Mouse (Mus musculus) embryonic facial prominence, embryonic 12.5 days (tissue): ENCODE data around the gene Tecr. TPM values are rescaled to one million over a fixed set of nuclear protein-coding genes. Genes with fewer than 3 reads are reported as not detected.
"Not testable (repeated sequence)": the region's sequence is repeated elsewhere in the genome, so short reads cannot be mapped to it uniquely, and the experiment has no call there.

Source experiments
- ATAC-seq: fragments of 200-750 bp; cut with Nextera tagmentation; 2 replicates; pipeline ENCODE4 v1.8.0; 2017; ENCODE audit not compliant: insufficient number of reproducible peaks, insufficient read depth, low FRiP score, low TSS enrichment
- H3K27ac ChIP-seq: fragments of 300-500 bp; sonication (generic); 2 replicates; pipeline ENCODE4 v1.5.1; 2016; ENCODE audit warnings: mild to moderate bottlenecking
- H3K27me3 ChIP-seq: fragments of 300-500 bp; sonication (generic); 2 replicates; pipeline ENCODE4 v1.6.1; 2016; ENCODE audit warnings: mild to moderate bottlenecking, moderate library complexity
- H3K36me3 ChIP-seq: fragments of 300-500 bp; sonication (generic); 2 replicates; pipeline ENCODE4 v1.6.1; 2016; ENCODE audit warnings: mild to moderate bottlenecking
- H3K4me1 ChIP-seq: fragments of 300-500 bp; sonication (generic); 2 replicates; pipeline ENCODE4 v1.6.1; 2016
- H3K4me2 ChIP-seq: fragments of 300-500 bp; sonication (generic); replicated peaks from 2 replicates; pipeline ENCODE4 v1.6.1; 2016; ENCODE audit warnings: mild to moderate bottlenecking, moderate library complexity
- H3K4me3 ChIP-seq: fragments of 300-500 bp; sonication (generic); 2 replicates; pipeline ENCODE4 v1.5.1; 2016; ENCODE audit warnings: mild to moderate bottlenecking
- H3K9ac ChIP-seq: fragments of 300-500 bp; sonication (generic); 2 replicates; pipeline ENCODE4 v1.6.1; 2016; ENCODE audit warnings: mild to moderate bottlenecking, moderate library complexity
- H3K9me3 ChIP-seq: fragments of 300-500 bp; sonication (generic); 2 replicates; pipeline ENCODE4 v1.6.1; 2016; ENCODE audit warnings: mild to moderate bottlenecking, moderate library complexity
- WGBS: fragments of 180-500 bp; shearing (Covaris S2); methylation state at CpG from one replicate; pipeline ENCODE4 v1.1.7; 2016; 5-methylcytosine and 5-hydroxymethylcytosine counted together
- polyA plus RNA-seq: library from polyadenylated mRNA; unstranded; fragments of >200 nt; fragmentation: Nextera tagmentation; extraction: Ambion mirVana; gene quantifications from 2 replicates; pipeline ENCODE4 v1.2.1, GENCODE M21; 2016

Gene Tecr
- polyA plus RNA-seq, 1 experiment from 2014 or later = 588 TPM

DNA sequence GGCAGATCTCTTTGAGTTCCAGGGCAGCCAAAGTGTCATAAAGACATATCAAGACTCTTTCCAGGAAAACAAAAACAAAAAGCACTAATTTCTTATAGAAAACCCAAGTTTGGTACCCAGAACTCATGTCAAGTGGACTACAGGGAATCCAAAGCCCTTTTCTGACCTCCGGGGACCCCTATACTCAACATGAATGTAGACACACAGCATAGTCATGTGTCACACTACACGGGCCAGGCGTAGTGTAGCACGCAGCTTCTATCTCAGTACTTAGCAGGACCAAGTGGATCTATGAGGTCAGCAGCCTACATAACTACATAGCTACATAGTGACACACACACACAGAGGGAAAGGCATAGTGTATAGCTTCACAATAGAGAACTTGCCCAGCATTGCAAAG is 5.9 kb upstream of the Tecr start:
- peaks cover 42% of the 10 kb centered on the region for H3K36me3 ChIP-seq
- no peak overlapping the region for H3K4me3 ChIP-seq
- H3K4me1 ChIP-seq = peaks cover 8% of the 10 kb centered on the region
- WGBS = 93% methylated on average over 4 of the region's 4 CpGs
- H3K27me3 ChIP-seq = no peaks in the 10 kb centered on the region
- H3K4me2 ChIP-seq = no peak overlapping the region
- no peaks in the 10 kb centered on the region for H3K9me3 ChIP-seq
- no peak for ATAC-seq
- no peak overlapping the region for H3K27ac ChIP-seq
- H3K9ac ChIP-seq = no peak overlapping the region

DNA sequence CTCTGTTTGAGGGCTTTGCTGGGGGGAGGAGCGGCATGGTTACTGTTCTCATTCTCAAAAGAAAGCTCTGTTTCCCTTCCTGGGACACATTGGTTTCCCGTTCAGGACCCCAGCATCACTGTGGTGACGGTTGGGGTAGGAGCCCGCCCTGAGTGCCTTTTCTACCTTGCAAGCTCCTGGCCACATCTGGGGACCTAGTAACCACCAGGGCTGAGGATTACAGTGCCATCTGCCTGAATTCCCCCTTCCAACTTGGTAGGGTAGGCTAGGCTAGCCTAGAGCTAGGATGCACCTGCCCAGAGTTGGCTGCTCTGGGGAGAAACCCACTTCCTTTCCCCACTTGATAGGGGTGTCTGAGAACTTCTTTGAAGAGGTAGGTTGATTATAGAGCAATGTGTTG is 4.2 kb upstream of the Tecr start:
- peaks cover 13% of the 10 kb centered on the region for H3K4me1 ChIP-seq
- H3K27me3 ChIP-seq = no peaks in the 10 kb centered on the region
- H3K9me3 ChIP-seq = no peaks in the 10 kb centered on the region
- no peak overlapping the region for H3K27ac ChIP-seq
- no peak overlapping the region for H3K9ac ChIP-seq
- 95% methylated on average over 4 of the region's 4 CpGs for WGBS
- no peak overlapping the region for H3K4me3 ChIP-seq
- H3K36me3 ChIP-seq = peaks cover 42% of the 10 kb centered on the region
- no peak overlapping the region for H3K4me2 ChIP-seq
- no peak for ATAC-seq

DNA sequence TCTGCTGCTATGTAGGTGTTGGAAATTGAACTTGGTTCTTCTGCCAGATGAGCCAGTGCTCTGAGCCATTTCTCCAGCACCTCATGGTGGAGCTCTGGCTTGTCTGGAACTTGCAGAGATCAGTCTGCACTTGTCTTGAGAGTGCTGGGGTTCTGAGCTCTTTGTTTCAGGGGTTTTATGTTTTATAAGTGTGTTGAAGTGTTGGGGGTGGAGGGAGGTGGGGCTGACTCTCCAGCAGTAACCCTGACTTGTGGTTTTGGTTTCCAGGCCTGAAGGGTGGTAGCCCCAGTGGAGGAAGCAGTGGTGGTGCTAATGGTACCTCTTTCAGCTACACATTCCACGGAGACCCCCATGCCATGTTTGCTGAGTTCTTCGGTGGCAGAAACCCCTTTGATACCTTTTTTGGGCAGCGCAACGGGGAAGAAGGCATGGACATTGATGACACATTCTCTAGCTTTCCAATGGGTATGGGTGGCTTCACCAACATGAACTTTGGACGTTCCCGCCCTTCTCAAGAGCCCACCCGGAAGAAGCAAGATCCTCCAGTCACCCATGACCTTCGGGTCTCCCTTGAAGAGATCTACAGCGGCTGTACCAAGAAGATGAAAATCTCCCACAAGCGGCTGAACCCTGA is 1.9 kb upstream of the Tecr start:
- H3K4me3 ChIP-seq = peak overlapping the region; percentile 82
- H3K27me3 ChIP-seq = no peaks in the 10 kb centered on the region
- ATAC-seq = no peak
- H3K4me1 ChIP-seq = peaks cover 14% of the 10 kb centered on the region
- 91% methylated on average over 10 of the region's 10 CpGs for WGBS
- no peaks in the 10 kb centered on the region for H3K9me3 ChIP-seq
- H3K27ac ChIP-seq = no peak overlapping the region
- peaks cover 42% of the 10 kb centered on the region for H3K36me3 ChIP-seq
- peak overlapping the region; percentile 73 for H3K4me2 ChIP-seq
- H3K9ac ChIP-seq = peak overlapping the region; percentile 78

DNA sequence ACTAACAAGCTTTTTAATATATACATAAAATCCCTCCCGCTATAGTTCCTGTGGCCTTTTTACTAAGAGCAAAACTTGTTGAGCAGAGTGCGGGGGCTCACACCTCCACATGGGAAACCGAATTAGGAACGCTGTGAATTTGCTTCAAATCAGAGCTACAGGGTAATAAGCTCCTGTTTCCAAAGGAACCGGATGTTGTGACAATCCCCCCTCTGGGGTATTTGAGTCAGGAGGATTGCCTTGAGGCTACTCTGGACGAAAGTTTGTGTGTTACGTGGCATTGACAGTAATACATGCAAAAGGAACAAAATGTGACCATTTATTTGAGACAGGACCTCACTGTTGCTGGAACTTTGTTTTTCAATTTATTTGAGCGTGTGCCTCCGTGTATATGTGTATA is 1.3 kb upstream of the Tecr start:
- peak overlapping the region; percentile 73 for H3K4me2 ChIP-seq
- peak overlapping the region; percentile 78 for H3K9ac ChIP-seq
- peaks cover 41% of the 10 kb centered on the region for H3K36me3 ChIP-seq
- no peaks in the 10 kb centered on the region for H3K9me3 ChIP-seq
- peak overlapping the region; percentile 82 for H3K4me3 ChIP-seq
- H3K27ac ChIP-seq = peak overlapping the region; percentile 98; the same call in 1 of the 2 replicates
- no peak for ATAC-seq
- peaks cover 14% of the 10 kb centered on the region for H3K4me1 ChIP-seq
- 27% methylated on average over 9 of the region's 9 CpGs for WGBS
- H3K27me3 ChIP-seq = no peaks in the 10 kb centered on the region

DNA sequence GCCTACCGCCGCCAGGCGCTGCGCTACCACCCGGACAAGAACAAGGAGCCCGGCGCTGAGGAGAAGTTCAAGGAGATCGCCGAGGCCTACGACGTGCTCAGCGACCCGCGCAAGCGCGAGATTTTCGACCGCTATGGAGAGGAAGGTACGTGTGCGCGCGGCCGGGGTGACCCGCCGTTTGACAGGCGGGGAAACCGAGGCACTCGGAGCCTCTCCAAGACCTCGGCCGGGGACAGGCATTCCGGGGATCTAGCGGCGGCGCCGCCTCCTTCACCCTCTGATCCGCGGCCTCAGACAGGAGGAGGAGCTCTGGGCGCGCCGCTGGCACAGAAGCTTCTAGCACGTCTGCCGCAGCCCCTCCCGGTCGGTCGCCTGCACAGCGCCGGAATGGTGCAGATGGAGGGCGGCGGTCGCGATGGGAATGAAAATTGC is 643 bp upstream of the Tecr start:
- Histone ChIP-seq H3K36me3 (peaks cover 36% of the 10 kb centered on the region), H3K27ac (peak overlapping the region; percentile 98), H3K9me3 (no peaks in the 10 kb centered on the region), H3K27me3 (no peaks in the 10 kb centered on the region), H3K4me3 (peak overlapping the region; percentile 82), H3K4me2 (peak overlapping the region; percentile 73), H3K4me1 (peaks cover 14% of the 10 kb centered on the region), H3K9ac (peak overlapping the region; percentile 78)
- WGBS = under 1% methylated on average over 51 of the region's 51 CpGs
- peak; percentile 76 for ATAC-seq

DNA sequence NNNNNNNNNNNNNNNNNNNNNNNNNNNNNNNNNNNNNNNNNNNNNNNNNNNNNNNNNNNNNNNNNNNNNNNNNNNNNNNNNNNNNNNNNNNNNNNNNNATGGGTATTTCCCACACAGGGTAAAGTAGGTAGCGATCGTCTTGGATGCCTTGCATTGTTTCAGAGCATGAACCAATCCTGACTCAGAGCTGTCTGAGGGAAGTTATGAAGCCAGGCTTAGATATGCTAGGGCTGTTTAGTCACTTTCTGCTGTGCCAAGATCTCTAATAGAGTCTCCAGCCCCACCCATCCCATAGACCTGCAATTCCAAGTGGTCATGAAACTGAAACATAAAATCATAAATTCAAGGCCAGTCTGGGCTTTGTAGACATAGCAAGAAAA is 5.1 kb downstream of the Tecr start:
- Histone ChIP-seq H3K27ac (no peak overlapping the region), H3K4me2 (no peak overlapping the region), H3K4me1 (peaks cover 6% of the 10 kb centered on the region), H3K27me3 (no peaks in the 10 kb centered on the region), H3K36me3 (no peaks in the 10 kb centered on the region), H3K9me3 (no peaks in the 10 kb centered on the region), H3K9ac (no peak overlapping the region), H3K4me3 (no peak overlapping the region)
- WGBS = 81% methylated on average over 2 of the region's 2 CpGs
- no peak for ATAC-seq

DNA sequence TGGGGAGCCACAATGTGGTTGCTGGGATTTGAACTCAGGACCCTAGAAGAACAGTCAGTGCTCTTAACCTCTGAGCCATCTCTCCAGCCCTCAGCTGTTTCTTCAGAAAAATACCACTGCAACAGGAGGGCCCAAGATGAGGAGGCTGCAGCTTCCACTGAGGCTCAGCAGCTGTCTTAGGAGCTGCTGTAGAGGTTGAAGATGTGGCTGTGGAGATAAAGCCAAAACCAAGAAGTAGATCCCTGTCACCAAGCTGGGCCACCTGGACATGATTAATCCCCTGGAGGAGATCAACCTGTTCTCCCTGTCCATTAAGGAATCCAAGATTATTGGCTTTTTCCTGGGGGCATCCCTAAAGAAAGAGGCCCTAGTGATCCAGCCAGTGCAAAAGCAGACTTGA is 8.0 kb downstream of the Tecr start:
- no peak overlapping the region for H3K4me3 ChIP-seq
- no peak for ATAC-seq
- no peaks in the 10 kb centered on the region for H3K36me3 ChIP-seq

DNA sequence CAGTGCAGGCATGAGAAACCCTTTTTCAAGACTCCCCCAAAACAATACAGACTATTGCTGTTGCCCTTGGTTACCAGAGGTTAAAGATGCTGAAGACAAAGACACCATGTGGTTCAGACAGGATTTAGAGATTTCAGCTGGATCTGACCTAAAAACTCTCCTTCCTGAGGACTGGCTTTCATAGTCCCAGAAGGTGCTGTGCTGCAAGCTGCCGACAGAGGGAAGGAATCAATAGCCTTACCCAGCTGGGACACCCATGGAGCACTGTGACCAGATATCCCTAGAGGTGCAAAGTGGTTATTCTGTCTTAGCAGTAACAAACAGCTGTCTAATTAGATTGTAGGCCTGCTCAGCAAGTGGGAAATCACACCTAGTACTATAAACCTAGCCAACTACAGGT is 9.6 kb downstream of the Tecr start:
- Histone ChIP-seq H3K4me1 (no peaks in the 10 kb centered on the region), H3K27ac (no peak overlapping the region), H3K36me3 (no peaks in the 10 kb centered on the region), H3K27me3 (no peaks in the 10 kb centered on the region), H3K9me3 (no peaks in the 10 kb centered on the region), H3K4me2 (no peak overlapping the region), H3K9ac (no peak overlapping the region), H3K4me3 (no peak overlapping the region)
- 14% methylated on average over 1 of the region's 1 CpGs for WGBS
- ATAC-seq = no peak

More for the DNA sequence above, 8.0 kb downstream of the Tecr start:
- no peaks in the 10 kb centered on the region for H3K27me3 ChIP-seq
- H3K9ac ChIP-seq = no peak overlapping the region
- no peak overlapping the region for H3K27ac ChIP-seq
- H3K9me3 ChIP-seq = no peaks in the 10 kb centered on the region
- no peak overlapping the region for H3K4me2 ChIP-seq
- H3K4me1 ChIP-seq = no peaks in the 10 kb centered on the region

DNA sequence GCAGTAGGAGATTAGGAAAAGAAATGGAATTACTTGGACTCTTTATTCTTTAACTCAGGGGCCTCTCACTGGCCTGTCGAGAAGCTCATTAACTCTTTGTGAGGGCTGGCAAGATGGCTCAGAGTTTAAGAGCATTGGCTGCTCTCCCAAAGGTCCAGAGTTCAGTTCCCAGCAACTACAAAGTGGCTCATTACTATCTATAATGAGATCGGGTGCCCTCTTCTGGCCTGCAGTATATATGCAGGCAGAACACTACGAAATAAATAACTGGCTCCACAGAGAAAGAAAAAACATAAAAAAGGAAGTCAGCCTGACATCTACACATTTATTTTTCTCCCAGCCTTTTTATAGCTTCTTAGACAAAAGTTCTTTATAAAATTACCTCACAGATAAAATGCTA is 11.4 kb downstream of the Tecr start:
- 24% methylated on average over 3 of the region's 3 CpGs for WGBS
- no peak for ATAC-seq
- no peak overlapping the region for H3K4me2 ChIP-seq
- no peak overlapping the region for H3K9ac ChIP-seq
- H3K27me3 ChIP-seq = no peaks in the 10 kb centered on the region
- peaks cover 13% of the 10 kb centered on the region for H3K4me1 ChIP-seq
- no peak overlapping the region for H3K27ac ChIP-seq
- H3K9me3 ChIP-seq = no peaks in the 10 kb centered on the region
- 0 out of 2 replicates have a peak, but pooled peaks cover 2% of the 10 kb centered on the region for H3K36me3 ChIP-seq
- H3K4me3 ChIP-seq = no peak overlapping the region

DNA sequence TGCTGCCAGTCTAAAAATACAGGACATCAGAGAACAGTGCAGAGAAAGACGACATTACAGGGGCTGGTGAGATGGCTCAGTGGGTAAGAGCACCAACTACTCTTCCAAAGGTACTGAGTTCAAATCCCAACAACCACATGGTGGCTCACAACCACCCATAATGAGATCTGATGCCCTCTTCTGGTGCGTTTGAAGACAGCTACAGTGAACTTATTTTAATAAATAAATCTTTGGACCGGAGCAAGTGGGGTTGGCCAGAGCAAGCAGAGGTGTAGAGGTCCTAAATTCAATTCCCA is 12.8 kb downstream of the Tecr start:
- H3K36me3 ChIP-seq, H3K9me3 ChIP-seq, H3K27me3 ChIP-seq: not testable (repeated sequence)
- 0 out of 2 replicates have a peak, but pooled peaks have one; percentile 11 for ATAC-seq
- H3K4me3 ChIP-seq = peak overlapping the region; percentile 62
- H3K27ac ChIP-seq = peak overlapping the region; percentile 85
- H3K4me2 ChIP-seq = peak overlapping the region; percentile 73
- peak overlapping the region; percentile 59 for H3K9ac ChIP-seq
- 59% methylated on average over 3 of the region's 3 CpGs for WGBS
- H3K4me1 ChIP-seq = peaks cover 15% of the 10 kb centered on the region

DNA sequence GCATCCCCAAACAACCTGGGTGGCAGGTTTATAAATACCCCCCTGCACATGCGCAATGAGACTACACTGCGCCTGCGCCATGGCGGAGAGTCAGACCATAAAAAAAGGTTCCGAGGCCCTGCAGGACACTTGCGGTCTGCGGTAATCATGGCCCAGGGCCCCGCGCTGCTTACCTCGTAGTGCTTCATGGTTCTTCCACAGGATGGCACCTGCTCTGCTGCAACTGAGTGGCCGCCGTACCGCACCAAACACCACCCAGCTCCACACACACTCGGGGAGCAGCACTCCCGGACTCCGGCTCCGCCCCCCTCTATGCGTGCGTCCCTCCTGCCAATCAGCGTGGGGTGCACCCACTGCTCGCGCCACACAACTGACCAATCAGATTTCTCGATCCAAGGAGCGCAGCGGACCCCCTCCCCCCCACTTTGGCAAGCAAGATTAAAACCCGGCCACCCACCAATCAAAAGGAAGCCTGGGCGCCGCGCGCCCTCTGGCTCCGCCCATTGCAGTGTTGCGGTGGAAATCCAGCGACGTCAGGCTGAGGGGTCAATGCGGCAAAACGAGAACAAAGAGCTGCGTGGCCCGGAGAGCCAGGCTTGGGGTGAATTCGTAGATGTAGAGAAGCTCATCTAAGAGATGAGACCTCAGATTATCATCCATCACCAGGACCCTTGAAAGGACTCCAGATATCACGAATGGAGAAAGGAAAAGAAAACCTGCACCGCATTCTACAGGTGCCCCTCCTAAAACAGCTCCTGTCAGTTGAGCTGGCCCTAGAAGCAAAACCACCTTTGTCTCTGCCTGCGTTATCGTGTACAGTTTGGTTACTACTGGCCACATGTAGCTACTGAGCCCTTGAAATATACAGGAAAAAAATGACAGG is 13.4 kb downstream of the Tecr start:
- H3K4me1 ChIP-seq = peaks cover 17% of the 10 kb centered on the region
- peak overlapping the region; percentile 62 for H3K4me3 ChIP-seq
- ATAC-seq = peak; percentile 97
- H3K27ac ChIP-seq = peak overlapping the region; percentile 86
- peaks cover 10% of the 10 kb centered on the region; the same call in 1 of the 2 replicates for H3K36me3 ChIP-seq
- no peaks in the 10 kb centered on the region for H3K9me3 ChIP-seq
- H3K4me2 ChIP-seq = peak overlapping the region; percentile 73
- no peaks in the 10 kb centered on the region for H3K27me3 ChIP-seq
- under 1% methylated on average over 43 of the region's 43 CpGs for WGBS
- H3K9ac ChIP-seq = peak overlapping the region; percentile 88
